Mouse (Mus musculus): ENCODE results near the gene Nsf.

GRCm38 (mm10) chr11:103998737-103999136 is 44.9 kb upstream of the Nsf start:
- TF ChIP-seq KAT2A (conservative IDR thresholded peaks at IDR 0.05; ENCODE audit: low read depth, low read length) (no peak), CTCF (IDR thresholded peaks at IDR 0.05 in 2 of 3, conservative IDR thresholded peaks at IDR 0.05 in 1 of 3; ENCODE audit: control insufficient read depth in 1 of 3, insufficient read depth in 1 of 3, low read depth in 2 of 3, low read length in 3 of 3, poor library complexity in 1 of 3, severe bottlenecking in 1 of 3) (no peak), E2F4 (IDR thresholded peaks at IDR 0.05; ENCODE audit: borderline replicate concordance, low read depth, low read length) (no peak), NELFE (IDR thresholded peaks at IDR 0.05; ENCODE audit: low read depth, low read length) (no peak), GATA1 (IDR thresholded peaks at IDR 0.05; ENCODE audit: low read depth, low read length) (no peak), USF1 (IDR thresholded peaks at IDR 0.05; ENCODE audit: low read depth, low read length) (no peak), POLR2A (IDR thresholded peaks at IDR 0.05; ENCODE audit: control insufficient read depth in 1 of 2, insufficient read depth in 1 of 2, low read depth in 1 of 2, low read length in 2 of 2, poor library complexity in 1 of 2) (no peak), RCOR1 (IDR thresholded peaks at IDR 0.05; ENCODE audit: low read depth, low read length) (no peak)
